Mouse (Mus musculus) ovary, adult 10 weeks (tissue): ENCODE measurements around the gene Panx3. TPM values are rescaled to one million over a fixed set of nuclear protein-coding genes. Genes with fewer than 3 reads are reported as not detected.

Source experiments
- polyA plus RNA-seq: library from polyadenylated mRNA; stranded (reverse); fragments of 350-450 nt; fragmentation: Illumina TruSeq; extraction: RNeasy Lipid Tissue Mini Kit (QIAGEN cat#74804); gene quantifications from one replicate; pipeline ENCODE4 v1.2.3, GENCODE M21; 2014

Gene Panx3
- not detected for polyA plus RNA-seq

GRCm38 (mm10) chr9:37669115-37669514, at the start of gene Panx3:
Gene Panx3, minus strand, starts transcription at chr9:37669235.

GRCm38 (mm10) chr9:37716150-37716549, 47.1 kb upstream of the Panx3 start, which contains the start of gene Olfr160:
Gene Olfr160, minus strand, starts transcription at chr9:37716250.

GRCm38 (mm10) chr9:37656931-37657481, 12.0 kb downstream of the Panx3 start, which contains the start of gene Tbrg1:
Gene Tbrg1, minus strand, starts transcription at chr9:37657312.

GRCm38 (mm10) chr9:37613182-37613910, 55.7 kb downstream of the Panx3 start, which contains the start of gene Spa17:
Gene Spa17, minus strand, starts transcription at chr9:37613722.

Other genes with a start within 250 kb of the Panx3 start
- gene Robo3, start 236.0 kb downstream of the Panx3 start, polyA plus RNA-seq, result not detected
- 38.0 TPM for gene Msantd2, start 179.9 kb downstream of the Panx3 start, polyA plus RNA-seq
- gene Esam, start 141.2 kb downstream of the Panx3 start, polyA plus RNA-seq, result 9.9 TPM
- gene Vsig2, start 130.0 kb downstream of the Panx3 start, polyA plus RNA-seq, result 1.8 TPM
- gene Nrgn, start 116.3 kb downstream of the Panx3 start, polyA plus RNA-seq, result not detected
- 47.8 TPM for gene Siae, start 113.5 kb downstream of the Panx3 start, polyA plus RNA-seq
- gene Spa17, start 55.5 kb downstream of the Panx3 start, polyA plus RNA-seq, result 43.1 TPM
- gene Tbrg1, start 11.9 kb downstream of the Panx3 start, polyA plus RNA-seq, result 28.8 TPM
- gene Olfr160, start 47.0 kb upstream of the Panx3 start, polyA plus RNA-seq, result not detected
- gene Olfr874, start 75.9 kb upstream of the Panx3 start, polyA plus RNA-seq, result not detected
- gene Olfr875, start 102.6 kb upstream of the Panx3 start, polyA plus RNA-seq, result not detected
- not detected for gene Olfr876, start 133.8 kb upstream of the Panx3 start, polyA plus RNA-seq
- gene Olfr877, start 185.0 kb upstream of the Panx3 start, polyA plus RNA-seq, result 0.20 TPM
- gene Olfr145, start 227.5 kb upstream of the Panx3 start, polyA plus RNA-seq, result not detected
- 0.51 TPM for gene Olfr878, start 248.6 kb upstream of the Panx3 start, polyA plus RNA-seq